Mouse (Mus musculus) naive thymus-derived CD4-positive, alpha-beta T cell, adult 2 months (primary cell): ENCODE data around the gene Thrb.

Experiments used
- DNase-seq: peaks from one replicate; pipeline ENCODE4 v3.0.0-alpha.2; 2011; ENCODE audit warnings: low read depth

Thrb gene

GRCm38 (mm10) chr14:17659686-17660328 lies at the start of gene Thrb:
Gene Thrb, plus strand, starts transcription at chr14:17660261.
- no peak for DNase-seq

DNA sequence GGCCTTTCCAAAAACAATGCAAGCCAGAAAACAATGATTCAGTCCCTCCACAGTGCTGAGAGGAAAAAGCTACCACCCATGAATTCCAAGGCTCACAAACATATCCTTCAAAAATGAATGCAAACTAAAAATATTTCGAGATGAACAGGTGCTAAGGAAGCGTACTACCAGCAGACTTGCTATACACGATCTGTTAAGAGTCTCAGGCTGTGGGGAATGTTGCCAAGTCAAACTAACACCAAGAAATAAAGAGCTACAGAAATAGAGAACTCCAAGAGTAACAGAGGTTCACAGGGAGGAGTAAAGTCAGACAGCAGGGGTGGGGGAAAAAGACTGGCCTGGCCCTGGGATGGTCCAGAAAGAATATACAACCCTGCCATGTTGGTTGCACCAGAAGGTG lies 38.4 kb upstream of the Thrb start:
- no peak for DNase-seq

DNA sequence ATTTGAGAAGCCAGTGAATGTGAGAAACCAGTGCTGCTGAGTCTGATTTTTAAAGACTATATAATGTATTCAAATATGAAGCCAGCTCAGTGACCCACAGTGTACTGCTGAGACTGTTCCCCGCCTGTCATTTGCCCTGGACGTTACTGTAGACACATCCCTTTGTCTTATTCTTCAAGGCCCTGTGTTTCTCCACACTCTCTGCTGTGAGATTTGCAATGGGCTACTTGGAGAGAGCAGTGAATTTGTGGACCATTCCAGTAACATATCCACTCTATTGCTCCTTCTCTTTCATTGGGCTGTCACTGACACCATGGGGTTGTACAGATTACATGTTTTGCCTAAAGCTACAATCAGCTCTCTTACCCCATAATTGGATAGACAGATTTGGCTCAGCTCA lies 36.1 kb upstream of the Thrb start:
- DNase-seq = no peak

DNA sequence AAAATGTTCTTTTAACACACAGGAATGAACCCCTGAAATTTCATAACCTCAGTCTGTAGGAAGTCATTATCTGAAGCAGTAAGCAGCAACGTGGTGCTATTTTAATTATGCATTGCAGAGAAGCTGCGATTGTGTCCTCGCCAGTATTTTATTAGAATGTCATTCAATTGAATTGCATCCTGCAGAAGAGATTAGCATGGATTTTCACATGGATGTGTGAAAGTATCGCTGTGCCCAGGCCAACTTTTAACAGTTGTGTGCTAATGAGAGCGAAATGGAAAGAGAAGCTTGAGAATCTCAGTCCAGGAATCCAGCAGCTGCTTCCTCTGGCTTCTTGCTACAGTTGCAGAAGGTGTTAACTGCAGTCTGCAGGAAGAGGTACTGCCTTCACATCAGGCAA lies 30.8 kb upstream of the Thrb start:
- no peak for DNase-seq

GRCm38 (mm10) chr14:17632887-17633522 lies 27.1 kb upstream of the Thrb start:
- DNase-seq = no peak

GRCm38 (mm10) chr14:17636971-17637370 lies 23.1 kb upstream of the Thrb start:
- no peak for DNase-seq

- no peak for DNase-seq
Observed at GRCm38 (mm10) chr14:17641770-17642169, 18.3 kb upstream of the Thrb start.

DNA sequence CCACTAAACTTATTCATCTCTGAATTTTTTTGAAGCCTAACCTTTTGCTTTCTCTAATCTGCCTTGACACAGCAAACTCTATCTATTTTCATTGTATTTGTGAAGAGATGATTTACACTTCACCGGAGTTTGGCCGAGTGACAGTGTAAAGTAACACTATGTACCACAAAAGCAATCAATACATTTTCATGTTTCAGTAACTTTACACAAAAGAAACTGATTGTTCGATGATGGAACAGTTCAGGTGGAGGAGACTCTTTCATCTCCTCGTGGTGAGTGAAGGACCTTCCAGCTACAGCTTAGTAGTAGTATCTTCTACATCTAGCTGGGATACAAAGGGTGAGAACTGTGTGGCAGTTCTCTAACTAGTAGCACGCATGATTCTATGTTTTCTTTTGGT lies 5.0 kb upstream of the Thrb start:
- DNase-seq = no peak

- peak; percentile 72 for DNase-seq
Observed at GRCm38 (mm10) chr14:17659031-17659430, 1.0 kb upstream of the Thrb start.

- DNase-seq = peak; percentile 57
Observed at GRCm38 (mm10) chr14:17660329-17661099, 453 bp downstream of the Thrb start.

GRCm38 (mm10) chr14:17661100-17661521 lies 1.1 kb downstream of the Thrb start:
- DNase-seq = peak; percentile 28

DNA sequence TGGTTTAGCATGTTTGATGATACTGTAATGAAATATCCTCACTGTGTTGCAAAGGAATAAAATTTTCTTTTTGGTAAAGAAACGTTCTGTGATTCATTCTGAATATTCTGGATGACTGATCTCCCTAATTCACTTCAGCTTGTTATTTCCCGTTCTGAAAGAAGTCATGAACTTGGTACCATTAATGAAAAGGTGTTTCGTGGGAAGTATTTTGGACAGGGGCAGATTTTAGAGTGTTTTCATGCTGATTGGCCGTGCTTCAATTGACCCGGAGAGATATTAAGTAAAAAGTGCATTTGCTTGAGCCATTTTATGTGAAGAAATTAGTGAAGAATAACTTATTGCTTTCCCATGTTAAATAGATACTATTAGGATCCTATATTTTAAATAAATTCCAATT lies 2.0 kb downstream of the Thrb start:
- no peak for DNase-seq

DNA sequence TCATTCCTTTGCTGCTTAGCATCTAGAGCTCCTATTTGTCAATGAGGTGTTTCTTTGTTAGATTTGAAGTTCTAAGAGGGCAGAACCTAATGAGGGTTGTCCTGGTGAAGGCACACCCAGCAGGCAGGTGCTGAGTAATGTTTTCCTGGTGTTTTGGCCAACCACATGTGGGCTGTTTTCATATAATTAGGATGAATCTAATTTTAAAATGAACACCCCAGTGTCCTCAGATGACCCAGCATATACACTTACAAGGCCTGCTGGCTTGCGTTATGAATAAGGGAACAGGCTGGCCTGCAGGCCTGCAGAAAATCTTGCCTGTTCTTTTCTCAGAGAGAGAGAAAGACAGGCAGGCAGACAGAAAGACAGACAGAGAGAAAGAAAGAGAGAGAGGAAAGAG lies 14.3 kb downstream of the Thrb start:
- no peak for DNase-seq

- DNase-seq = no peak
Observed at GRCm38 (mm10) chr14:17675214-17675613, 15.2 kb downstream of the Thrb start.

GRCm38 (mm10) chr14:17681479-17681878 lies 21.4 kb downstream of the Thrb start:
- DNase-seq = no peak

GRCm38 (mm10) chr14:17684881-17685280 lies 24.8 kb downstream of the Thrb start:
- no peak for DNase-seq

DNA sequence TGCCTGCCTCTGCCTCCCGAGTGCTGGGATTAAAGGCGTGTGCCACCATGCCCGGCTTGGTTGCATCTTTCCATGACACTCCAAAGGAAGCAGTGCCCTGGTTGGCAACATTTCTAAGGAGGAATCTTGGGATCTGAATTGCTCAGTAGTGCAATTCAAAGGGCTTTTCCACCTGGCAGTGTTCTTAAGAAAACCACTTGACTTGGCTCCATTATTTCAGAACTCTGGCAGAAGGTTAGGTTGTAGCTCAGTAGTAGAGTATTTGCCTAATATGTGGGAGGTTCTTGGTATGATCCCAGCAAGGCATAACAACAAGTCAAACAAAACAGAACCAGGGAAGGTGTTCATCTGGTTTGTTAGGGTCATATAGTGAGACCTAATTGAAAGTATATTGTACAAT lies 25.4 kb downstream of the Thrb start:
- DNase-seq = no peak

GRCm38 (mm10) chr14:17686939-17687338 lies 26.9 kb downstream of the Thrb start:
- DNase-seq = no peak

GRCm38 (mm10) chr14:17691246-17691645 lies 31.2 kb downstream of the Thrb start:
- DNase-seq = no peak

- DNase-seq = no peak
Observed at GRCm38 (mm10) chr14:17695526-17695925, 35.5 kb downstream of the Thrb start.

- no peak for DNase-seq
Observed at GRCm38 (mm10) chr14:17697920-17698632, 38.0 kb downstream of the Thrb start.

GRCm38 (mm10) chr14:17700228-17700627 lies 40.2 kb downstream of the Thrb start:
- DNase-seq = no peak
